In genomic region chr16:55537548-55537947, GRCm38 (mm10) we compare ENCODE assay signal across 28 mouse cellular contexts.
"Had no signal": no experiment of that assay in that cellular context is flagged by ENCODE, and none has a peak within 500 bp of the region (broad histone marks: within the 10 kb centered on the region; RNA-seq: fewer than 3 reads in every experiment).

No protein-coding gene starts in this region.

- DNase-seq: layer of hippocampus, postnatal 36 days; left cerebral cortex, postnatal 4 days; liver; liver, embryonic 13.5 days; lung, adult 18-20 months; lung, adult 2 months; lung, embryonic 14.5 days; lung, postnatal 10 days; lung, postnatal 14 days; lung, postnatal 36 days; lung, postnatal 4 days; midbrain, embryonic 14.5 days had no signal

- H3K4me2 ChIP-seq: limb, embryonic 12.5 days; limb, embryonic 13.5 days; limb, embryonic 15.5 days; liver, embryonic 13.5 days; liver, embryonic 15.5 days; lung, embryonic 14.5 days; lung, embryonic 15.5 days; midbrain, embryonic 12.5 days; midbrain, embryonic 13.5 days; midbrain, embryonic 15.5 days had no signal

- H3K4me1 ChIP-seq: limb, embryonic 10.5 days; limb, embryonic 12.5 days; limb, embryonic 13.5 days; limb, embryonic 15.5 days; liver, embryonic 13.5 days; liver, embryonic 15.5 days; lung, embryonic 15.5 days; midbrain, embryonic 10.5 days; midbrain, embryonic 12.5 days; midbrain, embryonic 13.5 days; midbrain, embryonic 15.5 days had no signal

- H3K27ac ChIP-seq: left cerebral cortex, adult 2 months; limb, embryonic 10.5 days; limb, embryonic 12.5 days; limb, embryonic 13.5 days; limb, embryonic 15.5 days; liver, embryonic 13.5 days; liver, embryonic 14.5 days; liver, embryonic 15.5 days; lung, embryonic 15.5 days; macrophage; midbrain, embryonic 10.5 days; midbrain, embryonic 12.5 days; midbrain, embryonic 13.5 days; midbrain, embryonic 15.5 days had no signal

- H3K9ac ChIP-seq: limb, embryonic 12.5 days; limb, embryonic 13.5 days; limb, embryonic 15.5 days; liver, embryonic 13.5 days; liver, embryonic 14.5 days; liver, embryonic 15.5 days; lung, embryonic 14.5 days; lung, embryonic 15.5 days; midbrain, embryonic 12.5 days; midbrain, embryonic 13.5 days; midbrain, embryonic 15.5 days had no signal

- ATAC-seq: lung, postnatal 0 days; midbrain, embryonic 13.5 days; midbrain, embryonic 15.5 days had no signal

- H3K27me3 ChIP-seq: limb, embryonic 12.5 days; limb, embryonic 13.5 days; limb, embryonic 15.5 days; liver, embryonic 13.5 days; liver, embryonic 15.5 days; lung, embryonic 15.5 days; megakaryocyte, embryonic 14.5 days; midbrain, embryonic 12.5 days; midbrain, embryonic 13.5 days; midbrain, embryonic 15.5 days had no signal

- H3K9me3 ChIP-seq: limb, embryonic 10.5 days; limb, embryonic 12.5 days; limb, embryonic 13.5 days; limb, embryonic 15.5 days; liver, embryonic 13.5 days; liver, embryonic 15.5 days; lung, embryonic 15.5 days; megakaryocyte, embryonic 14.5 days; midbrain, embryonic 10.5 days; midbrain, embryonic 12.5 days; midbrain, embryonic 13.5 days; midbrain, embryonic 15.5 days had no signal

- H3K4me3 ChIP-seq: left cerebral cortex, adult 2 months; limb, embryonic 10.5 days; limb, embryonic 12.5 days; limb, embryonic 13.5 days; limb, embryonic 15.5 days; liver, embryonic 13.5 days; liver, embryonic 15.5 days; lung, embryonic 15.5 days; megakaryocyte, embryonic 14.5 days; midbrain, embryonic 10.5 days; midbrain, embryonic 12.5 days; midbrain, embryonic 13.5 days; midbrain, embryonic 15.5 days; myocyte had no signal

- H3K36me3 ChIP-seq: limb, embryonic 10.5 days; limb, embryonic 12.5 days; limb, embryonic 13.5 days; limb, embryonic 15.5 days; liver, embryonic 13.5 days; liver, embryonic 15.5 days; lung, embryonic 15.5 days; midbrain, embryonic 10.5 days; midbrain, embryonic 12.5 days; midbrain, embryonic 13.5 days; midbrain, embryonic 15.5 days had no signal
